Mouse (Mus musculus): ENCODE measurements around the gene Mpst.

Mpst gene

GRCm38 (mm10) chr15:78406293-78406934, at the start of gene Mpst:
Gene Mpst (plus strand): TSS chr15:78406416.
- peak; percentile 65 for DNase-seq (ENCODE audit: low read depth, low spot score)

- no peak for DNase-seq (ENCODE audit: low read depth, low spot score)
Observed at GRCm38 (mm10) chr15:78365916-78366315, 40.3 kb upstream of the Mpst start.

- no peak for DNase-seq (ENCODE audit: low read depth, low spot score)
Observed at GRCm38 (mm10) chr15:78366875-78367274, 39.3 kb upstream of the Mpst start.

GRCm38 (mm10) chr15:78367811-78368210, 38.4 kb upstream of the Mpst start:
- DNase-seq (ENCODE audit: low read depth, low spot score) = no peak

GRCm38 (mm10) chr15:78368926-78369346, 37.3 kb upstream of the Mpst start:
- no peak for DNase-seq (ENCODE audit: low read depth, low spot score)

GRCm38 (mm10) chr15:78369641-78370040, 36.6 kb upstream of the Mpst start:
- no peak for DNase-seq (ENCODE audit: low read depth, low spot score)

- no peak for DNase-seq (ENCODE audit: low read depth, low spot score)
Observed at GRCm38 (mm10) chr15:78372796-78373195, 33.4 kb upstream of the Mpst start.

- DNase-seq (ENCODE audit: low read depth, low spot score) = no peak
Observed at GRCm38 (mm10) chr15:78374204-78374603, 32.0 kb upstream of the Mpst start.

GRCm38 (mm10) chr15:78377859-78378258, 28.4 kb upstream of the Mpst start:
- no peak for DNase-seq (ENCODE audit: low read depth, low spot score)

- no peak for DNase-seq (ENCODE audit: low read depth, low spot score)
Observed at GRCm38 (mm10) chr15:78378556-78378955, 27.7 kb upstream of the Mpst start.

- no peak for DNase-seq (ENCODE audit: low read depth, low spot score)
Observed at GRCm38 (mm10) chr15:78380208-78380607, 26.0 kb upstream of the Mpst start.

- DNase-seq (ENCODE audit: low read depth, low spot score) = peak; percentile 70
Observed at GRCm38 (mm10) chr15:78380741-78381140, 25.5 kb upstream of the Mpst start.

GRCm38 (mm10) chr15:78382115-78382514, 24.1 kb upstream of the Mpst start:
- no peak for DNase-seq (ENCODE audit: low read depth, low spot score)

GRCm38 (mm10) chr15:78383450-78384219, 22.6 kb upstream of the Mpst start:
- DNase-seq (ENCODE audit: low read depth, low spot score) = no peak

GRCm38 (mm10) chr15:78384220-78385116, 21.7 kb upstream of the Mpst start:
- DNase-seq (ENCODE audit: low read depth, low spot score) = no peak

- no peak for DNase-seq (ENCODE audit: low read depth, low spot score)
Observed at GRCm38 (mm10) chr15:78385564-78385963, 20.7 kb upstream of the Mpst start.

GRCm38 (mm10) chr15:78390855-78391254, 15.4 kb upstream of the Mpst start:
- DNase-seq (ENCODE audit: low read depth, low spot score) = no peak

GRCm38 (mm10) chr15:78395478-78395962, 10.7 kb upstream of the Mpst start, which contains the start of gene Tex33:
Gene Tex33 (minus strand): TSS chr15:78395912.
- DNase-seq (ENCODE audit: low read depth, low spot score) = no peak

- no peak for DNase-seq (ENCODE audit: low read depth, low spot score)
Observed at GRCm38 (mm10) chr15:78401345-78401744, 4.9 kb upstream of the Mpst start.

- DNase-seq (ENCODE audit: low read depth, low spot score) = no peak
Observed at GRCm38 (mm10) chr15:78401921-78402320, 4.3 kb upstream of the Mpst start.

- DNase-seq (ENCODE audit: low read depth, low spot score) = no peak
Observed at GRCm38 (mm10) chr15:78402423-78402822, 3.8 kb upstream of the Mpst start.

GRCm38 (mm10) chr15:78403301-78403741, 2.9 kb upstream of the Mpst start:
- DNase-seq (ENCODE audit: low read depth, low spot score) = no peak
